Mouse (Mus musculus) ES-E14 (cell line): ENCODE measurements around the gene Zfp609.

Source experiments
- CHD2 ChIP-seq: IDR thresholded peaks from 2 replicates; pipeline ENCODE4 v1.6.1; 2014; ENCODE audit warnings: mild to moderate bottlenecking, low read depth, low read length, inconsistent platforms
- HCFC1 ChIP-seq: IDR thresholded peaks from 2 replicates; pipeline ENCODE4 v1.6.1; 2012; ENCODE audit warnings: low read length, inconsistent platforms, borderline replicate concordance; ENCODE audit not compliant: insufficient read depth
- ZC3H11A ChIP-seq: IDR thresholded peaks from 2 replicates; pipeline ENCODE4 v1.6.1; 2012; ENCODE audit warnings: low read depth, mild to moderate bottlenecking, inconsistent platforms, low read length, borderline replicate concordance
- ZNF384 ChIP-seq: IDR thresholded peaks from 2 replicates; pipeline ENCODE4 v1.6.1; 2012; ENCODE audit warnings: low read depth, low read length, inconsistent platforms

- TF ChIP-seq CHD2 (no peak), ZC3H11A (no peak), ZNF384 (no peak), HCFC1 (no peak)
These were observed 131.7 kb downstream of the Zfp609 start for GRCm38 (mm10) chr9:65695646-65696045.
